Mouse (Mus musculus) testis, adult 2 months (tissue): Measurements from ENCODE around the gene Klhl35. TPM values are rescaled to one million over a fixed set of nuclear protein-coding genes. Genes with fewer than 3 reads are reported as not detected.

ENCODE experiments used
- H3K27ac ChIP-seq: fragments of 200-500 bp; 2 replicates; pipeline ENCODE4 v1.5.1; 2012; ENCODE audit warnings: low read depth, low read length; ENCODE audit not compliant: control insufficient read depth, insufficient read depth
- H3K27me3 ChIP-seq: fragments of 200-500 bp; 2 replicates; pipeline ENCODE4 v1.6.1; 2012; ENCODE audit warnings: mild to moderate bottlenecking, low read length, moderate library complexity; ENCODE audit not compliant: control insufficient read depth, insufficient read depth
- H3K36me3 ChIP-seq: fragments of 200-500 bp; 2 replicates; pipeline ENCODE4 v1.6.1; 2012; ENCODE audit warnings: mild to moderate bottlenecking, low read length; ENCODE audit not compliant: control insufficient read depth, insufficient read depth
- H3K4me1 ChIP-seq: fragments of 200-500 bp; 2 replicates; pipeline ENCODE4 v1.6.1; 2012; ENCODE audit warnings: low read length; ENCODE audit not compliant: control insufficient read depth, insufficient read depth
- H3K4me3 ChIP-seq: fragments of 200-500 bp; 2 replicates; pipeline ENCODE4 v1.5.1; 2012; ENCODE audit warnings: low read depth, mild to moderate bottlenecking, low read length, moderate library complexity, mixed read lengths; ENCODE audit not compliant: control insufficient read depth
- CTCF ChIP-seq: fragments of 200-500 bp; IDR thresholded peaks from 2 replicates; pipeline ENCODE4 v1.5.1; 2012; ENCODE audit warnings: low read depth, mild to moderate bottlenecking, inconsistent platforms, low read length, moderate library complexity; ENCODE audit not compliant: control insufficient read depth, insufficient read depth, insufficient replicate concordance
- POLR2A ChIP-seq: fragments of 200-500 bp; IDR thresholded peaks from 2 replicates; pipeline ENCODE4 v1.6.1; 2012; ENCODE audit warnings: low read depth, mild to moderate bottlenecking, inconsistent platforms, low read length, moderate library complexity; ENCODE audit not compliant: control insufficient read depth
- polyA plus RNA-seq: library from polyadenylated mRNA; depleted of rRNA; stranded (reverse); fragments of >200 nt; gene quantifications from 2 replicates; pipeline ENCODE4 v1.2.3, GENCODE M21; 2012

Gene Klhl35
- polyA plus RNA-seq, 1 experiment: 11.7 TPM

DNA sequence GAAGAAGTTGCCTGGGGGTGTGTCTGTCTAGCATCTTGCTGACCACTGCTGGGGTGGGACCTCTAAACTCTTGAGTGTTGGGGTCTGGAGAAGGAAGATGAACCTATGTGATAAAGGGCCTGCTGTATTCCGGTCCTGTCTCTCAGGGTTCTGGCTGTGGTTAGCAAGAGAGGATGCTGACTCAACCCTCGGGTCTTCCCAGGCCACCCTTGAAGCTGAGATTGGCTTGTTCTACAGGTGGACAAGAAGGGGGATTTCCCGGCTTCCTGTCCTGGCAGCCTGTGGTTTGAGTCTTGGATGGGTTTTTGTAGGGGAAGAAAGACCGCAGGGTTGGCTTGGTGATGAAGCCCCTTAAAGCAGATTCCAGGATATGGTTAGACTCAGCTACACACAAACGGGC lies 37.0 kb upstream of the Klhl35 start:
- TF ChIP-seq POLR2A (no peak), CTCF (no peak)
- H3K27ac ChIP-seq: no peak overlapping the region
- no peaks in the 10 kb centered on the region for H3K36me3 ChIP-seq
- H3K4me1 ChIP-seq: no peaks in the 10 kb centered on the region
- H3K27me3 ChIP-seq: no peaks in the 10 kb centered on the region
- no peak overlapping the region for H3K4me3 ChIP-seq

DNA sequence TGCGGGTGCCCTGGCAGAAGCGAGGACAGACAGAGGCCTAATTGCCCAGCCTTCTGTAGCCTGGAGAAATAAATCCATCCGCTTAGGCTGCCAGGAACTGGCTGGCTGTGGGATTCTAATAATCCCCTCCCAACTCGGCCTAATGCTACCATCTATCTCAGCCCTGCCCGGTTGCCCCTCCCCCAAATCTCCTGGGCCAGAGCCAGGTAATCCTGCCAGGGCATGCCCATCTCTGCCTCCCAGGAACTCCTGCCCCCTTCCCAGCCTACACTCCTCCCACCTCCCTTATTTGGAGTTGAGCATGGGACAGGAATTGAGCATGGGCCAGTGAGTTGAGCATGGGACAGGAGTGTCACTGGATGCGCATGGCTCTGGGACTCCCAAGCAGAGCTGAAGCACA lies 36.0 kb upstream of the Klhl35 start:
- Histone ChIP-seq H3K4me1 (no peaks in the 10 kb centered on the region), H3K27me3 (no peaks in the 10 kb centered on the region), H3K36me3 (no peaks in the 10 kb centered on the region), H3K4me3 (no peak overlapping the region), H3K27ac (no peak overlapping the region)
- no peak for TF ChIP-seq CTCF
- no peak for TF ChIP-seq POLR2A

DNA sequence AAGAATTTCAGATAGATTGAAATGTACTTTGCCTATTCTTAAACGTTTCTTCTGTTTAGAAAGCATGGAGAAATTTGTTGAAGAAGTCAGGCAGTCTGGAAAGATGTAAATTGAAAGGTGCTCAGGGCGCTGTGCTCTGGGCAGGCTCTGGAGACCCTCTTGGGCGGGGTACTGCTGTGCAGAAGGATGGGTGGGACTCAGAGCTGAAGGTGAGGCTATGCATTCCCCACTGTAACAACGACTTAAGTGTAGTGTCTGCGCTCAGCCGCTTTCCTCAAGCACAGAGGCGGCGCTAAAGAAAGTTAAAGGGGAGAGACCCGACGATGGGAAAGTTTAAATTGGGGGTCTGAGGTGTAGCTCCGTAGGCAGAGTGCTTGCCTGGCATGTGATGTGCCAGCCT lies 35.6 kb upstream of the Klhl35 start:
- TF ChIP-seq POLR2A (no peak), CTCF (no peak)
- Histone ChIP-seq H3K4me1 (no peaks in the 10 kb centered on the region), H3K36me3 (no peaks in the 10 kb centered on the region), H3K27me3 (no peaks in the 10 kb centered on the region), H3K4me3 (no peak overlapping the region), H3K27ac (no peak overlapping the region)

DNA sequence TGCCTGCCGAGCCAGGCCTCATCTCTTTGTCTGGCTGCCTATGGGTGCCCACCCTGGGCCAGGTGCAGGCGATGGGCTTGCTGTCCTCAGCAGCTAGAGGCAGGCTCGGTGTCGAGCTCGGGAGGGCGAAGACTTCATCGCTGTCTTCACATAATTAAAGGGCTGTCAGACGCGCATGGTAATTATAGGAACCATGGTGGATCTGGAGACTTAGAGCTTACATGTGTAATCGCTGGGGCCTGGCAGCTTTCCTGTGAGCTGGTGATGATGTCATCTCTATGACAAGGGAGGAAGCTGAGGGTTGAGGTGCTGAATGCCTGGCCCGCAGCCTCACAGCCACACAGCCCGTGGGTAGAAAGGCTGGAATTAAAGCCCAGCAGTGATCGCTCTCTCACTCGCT lies 33.6 kb upstream of the Klhl35 start:
- no peak overlapping the region for H3K27ac ChIP-seq
- no peak overlapping the region for H3K4me3 ChIP-seq
- no peaks in the 10 kb centered on the region for H3K27me3 ChIP-seq
- no peaks in the 10 kb centered on the region for H3K36me3 ChIP-seq
- TF ChIP-seq POLR2A: no peak
- H3K4me1 ChIP-seq: no peaks in the 10 kb centered on the region

DNA sequence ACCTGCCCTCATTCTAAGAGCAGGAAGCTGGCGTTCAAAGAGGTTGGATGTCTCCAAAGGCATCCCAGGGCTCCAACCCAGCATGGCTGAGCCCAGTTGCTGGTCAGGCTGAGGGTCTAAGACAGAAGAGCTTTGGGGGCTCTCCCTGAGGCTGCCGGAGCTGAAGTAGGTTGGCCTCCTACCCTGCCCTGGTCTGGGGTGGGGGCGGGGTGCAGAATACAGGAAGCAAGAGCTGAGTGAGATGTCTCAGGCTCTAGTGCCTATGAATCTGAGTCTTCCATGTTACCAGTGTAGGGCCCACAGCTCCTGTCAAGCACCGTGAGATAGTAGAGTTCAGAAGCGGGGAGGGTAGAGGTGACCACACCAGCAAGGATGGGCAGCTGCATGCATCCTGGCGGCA lies 32.9 kb upstream of the Klhl35 start:
- Histone ChIP-seq H3K27ac (no peak overlapping the region), H3K27me3 (no peaks in the 10 kb centered on the region), H3K4me1 (no peaks in the 10 kb centered on the region), H3K36me3 (no peaks in the 10 kb centered on the region), H3K4me3 (no peak overlapping the region)
- TF ChIP-seq POLR2A (no peak), CTCF (no peak)

DNA sequence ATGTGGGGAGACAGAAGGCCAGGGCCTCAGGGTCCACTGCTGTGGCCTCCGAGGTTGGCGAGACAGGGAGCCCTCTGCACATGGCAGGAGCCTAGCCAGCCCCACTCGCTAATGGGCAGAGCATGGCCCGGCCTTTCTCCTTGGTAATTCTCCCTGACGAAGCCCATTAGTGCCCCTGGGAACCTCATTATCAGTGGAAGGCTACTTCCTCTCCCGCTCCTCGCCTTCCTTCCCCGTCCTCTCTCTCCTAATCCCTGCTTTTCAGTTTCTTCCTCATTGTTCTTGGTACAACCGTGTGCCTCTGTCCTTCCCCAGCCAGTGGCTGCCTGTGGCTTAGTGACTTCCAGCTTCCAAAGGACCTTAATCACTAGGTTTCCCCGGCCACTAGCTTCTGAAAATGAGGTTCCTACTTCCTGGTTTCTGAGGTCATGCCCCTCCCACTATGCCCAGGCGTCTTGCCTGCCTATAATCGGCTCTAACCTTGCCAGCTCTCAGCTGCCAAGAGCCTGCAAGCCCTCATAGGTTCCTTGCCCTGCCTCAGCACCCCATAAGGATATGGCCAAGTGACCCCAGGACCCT lies 31.0 kb upstream of the Klhl35 start:
- Histone ChIP-seq H3K27ac (no peak overlapping the region), H3K27me3 (no peaks in the 10 kb centered on the region), H3K4me3 (no peak overlapping the region), H3K4me1 (no peaks in the 10 kb centered on the region), H3K36me3 (no peaks in the 10 kb centered on the region)
- TF ChIP-seq POLR2A (no peak), CTCF (no peak)

DNA sequence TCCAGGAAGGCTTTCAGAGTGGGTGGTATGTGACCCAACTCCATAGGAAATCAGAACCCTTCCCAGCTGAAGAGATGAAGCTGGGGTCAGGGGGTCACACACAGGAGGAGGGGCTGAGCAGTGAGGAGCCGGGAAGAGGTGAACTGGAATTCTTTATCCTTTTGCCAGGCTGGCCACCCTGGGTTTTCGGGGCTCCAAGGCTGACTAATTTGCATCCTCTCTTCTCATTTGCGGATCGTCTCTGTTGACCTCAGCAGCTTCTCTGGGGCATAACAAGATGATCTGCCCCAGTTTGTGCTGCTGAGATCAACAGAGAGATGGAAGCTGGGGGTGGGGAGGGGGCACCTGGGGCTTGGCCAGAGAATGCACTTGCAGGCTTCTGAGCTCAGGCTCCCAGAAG lies 29.3 kb upstream of the Klhl35 start:
- H3K4me1 ChIP-seq: no peaks in the 10 kb centered on the region; the same call in none of the 2 replicates
- H3K4me3 ChIP-seq: no peak overlapping the region
- TF ChIP-seq CTCF (no peak), POLR2A (no peak)
- no peaks in the 10 kb centered on the region for H3K27me3 ChIP-seq
- H3K36me3 ChIP-seq: no peaks in the 10 kb centered on the region
- H3K27ac ChIP-seq: no peak overlapping the region

DNA sequence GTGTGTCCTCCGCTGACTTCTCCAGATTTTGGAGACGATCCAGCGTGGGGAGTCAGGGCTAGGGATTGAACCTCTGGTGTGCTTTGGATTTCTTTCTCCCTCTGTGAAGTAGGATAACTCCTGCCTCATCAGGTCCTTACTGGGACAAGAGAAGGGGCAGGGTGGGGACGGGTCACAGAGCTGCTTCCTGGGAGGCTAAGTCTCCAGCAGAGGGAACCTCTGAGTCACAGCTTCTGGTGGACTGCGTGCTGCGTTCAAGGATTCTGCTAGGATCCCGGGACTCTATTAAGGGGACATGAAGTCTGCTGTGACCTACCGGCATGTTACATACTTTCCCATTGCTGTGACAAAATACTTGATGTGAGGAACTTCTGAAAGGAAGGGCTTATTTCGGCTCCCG lies 26.9 kb upstream of the Klhl35 start:
- Histone ChIP-seq H3K4me3 (no peak overlapping the region), H3K27ac (no peak overlapping the region), H3K4me1 (no peaks in the 10 kb centered on the region; the same call in none of the 2 replicates), H3K36me3 (no peaks in the 10 kb centered on the region), H3K27me3 (no peaks in the 10 kb centered on the region)
- TF ChIP-seq POLR2A (no peak), CTCF (no peak)
